In genomic region chr1:21074231-21074630, GRCm38 (mm10) we compare ENCODE assay signal across 8 mouse cellular contexts. TPM values are rescaled to one million over a fixed set of nuclear protein-coding genes. Genes with fewer than 3 reads are reported as not detected.
A peak's percentile ranks its signal among the peaks of the same experiment; 100 is the strongest.
DNase-seq lines count a peak whose midpoint lies in the region; ATAC-seq and TF ChIP-seq lines count a peak whose summit lies in the region.

No protein-coding gene starts in this region.

- H3K27me3 ChIP-seq in embryonic facial prominence, embryonic 14.5 days (replicated peaks; ENCODE audit: control insufficient read depth, insufficient read depth, low read length) = no peaks in the 10 kb centered on the region
- no peaks in the 10 kb centered on the region for H3K27me3 ChIP-seq in hindbrain, embryonic 12.5 days
- peaks cover 8% of the 10 kb centered on the region; the same call in 1 of the 2 replicates for H3K27me3 ChIP-seq in midbrain, embryonic 13.5 days
- H3K27me3 ChIP-seq in stomach, postnatal 0 days (ENCODE audit: control insufficient read depth, insufficient read depth, low read length) = no peaks in the 10 kb centered on the region

- TF ChIP-seq CTCF in stomach, postnatal 0 days (IDR thresholded peaks at IDR 0.05; ENCODE audit: low read depth) = no peak

- peaks cover 52% of the 10 kb centered on the region for H3K4me1 ChIP-seq in embryonic facial prominence, embryonic 14.5 days (ENCODE audit: control insufficient read depth, insufficient read depth, low read length)
- H3K4me1 ChIP-seq in hindbrain, embryonic 12.5 days = peaks cover 47% of the 10 kb centered on the region
- H3K4me1 ChIP-seq in midbrain, embryonic 13.5 days (replicated peaks) = peaks cover 41% of the 10 kb centered on the region
- H3K4me1 ChIP-seq in stomach, postnatal 0 days (replicated peaks; ENCODE audit: control insufficient read depth, insufficient read depth) = peaks cover 2% of the 10 kb centered on the region; the same call in 1 of the 2 replicates

- no peaks in the 10 kb centered on the region for H3K9me3 ChIP-seq in embryonic facial prominence, embryonic 14.5 days (ENCODE audit: control insufficient read depth, low read length)
- no peaks in the 10 kb centered on the region for H3K9me3 ChIP-seq in hindbrain, embryonic 12.5 days (replicated peaks)
- no peaks in the 10 kb centered on the region for H3K9me3 ChIP-seq in midbrain, embryonic 13.5 days
- no peaks in the 10 kb centered on the region for H3K9me3 ChIP-seq in stomach, postnatal 0 days (ENCODE audit: control insufficient read depth, low read length)

- 75% methylated on average over 5 of the region's 5 CpGs for WGBS in embryonic facial prominence, embryonic 14.5 days
- 37% methylated on average over 5 of the region's 5 CpGs for WGBS in hindbrain, embryonic 12.5 days
- 9% methylated on average over 5 of the region's 5 CpGs for WGBS in midbrain, embryonic 13.5 days
- WGBS in stomach, postnatal 0 days = 75% methylated on average over 5 of the region's 5 CpGs

- TF ChIP-seq EP300 in stomach, postnatal 0 days (optimal IDR thresholded peaks at IDR 0.05) = no peak

- intact Hi-C loops in left cerebral cortex, postnatal 14 days (cut with DNase I) = no loop called here
- intact Hi-C loops in left cerebral cortex, postnatal 36 days (cut with DNase I) = no loop called here

- ATAC-seq in embryonic facial prominence, embryonic 14.5 days (ENCODE audit: low read depth) = no peak
- peak; percentile 11; the same call in 1 of the 2 replicates for ATAC-seq in hindbrain, embryonic 12.5 days (ENCODE audit: low FRiP score)
- ATAC-seq in midbrain, embryonic 13.5 days = peak; percentile 44
- ATAC-seq in stomach, postnatal 0 days (ENCODE audit: low FRiP score, low TSS enrichment) = no peak

- H3K4me3 ChIP-seq in embryonic facial prominence, embryonic 14.5 days (ENCODE audit: low read depth, low read length) = no peak overlapping the region
- no peak overlapping the region for H3K4me3 ChIP-seq in hindbrain, embryonic 12.5 days
- no peak overlapping the region for H3K4me3 ChIP-seq in midbrain, embryonic 13.5 days (replicated peaks)
- no peak overlapping the region for H3K4me3 ChIP-seq in stomach, postnatal 0 days (ENCODE audit: low read depth, low read length)

- H3K4me2 ChIP-seq in embryonic facial prominence, embryonic 14.5 days (ENCODE audit: low read depth, low read length) = 0 out of 2 replicates have a peak overlapping the region, but pooled peaks have one; percentile 9
- H3K4me2 ChIP-seq in hindbrain, embryonic 12.5 days (replicated peaks) = peak overlapping the region; percentile 13; the same call in 1 of the 2 replicates
- peak overlapping the region; percentile 23 for H3K4me2 ChIP-seq in midbrain, embryonic 13.5 days (replicated peaks)
- no peak overlapping the region for H3K4me2 ChIP-seq in stomach, postnatal 0 days (replicated peaks; ENCODE audit: low read depth)

- peak; percentile 29 to 44 for DNase-seq in left cerebral cortex, postnatal 14 days (ENCODE audit: low spot score in 2 of 2)
- DNase-seq in left cerebral cortex, postnatal 36 days (ENCODE audit: low spot score in 2 of 2) = no peak
- peak; percentile 42 for DNase-seq in embryonic facial prominence, embryonic 14.5 days (ENCODE audit: low spot score)
- no peak for DNase-seq in spleen, postnatal 14 days (ENCODE audit: low spot score in 2 of 2)
- DNase-seq in stomach, postnatal 0 days (ENCODE audit: low spot score) = no peak
- DNase-seq in frontal cortex, postnatal 36 days (ENCODE audit: low spot score in 2 of 2) = no peak

- H3K9ac ChIP-seq in embryonic facial prominence, embryonic 14.5 days (ENCODE audit: low read depth, low read length) = no peak overlapping the region
- H3K9ac ChIP-seq in hindbrain, embryonic 12.5 days = no peak overlapping the region
- H3K9ac ChIP-seq in midbrain, embryonic 13.5 days (replicated peaks) = no peak overlapping the region
- H3K9ac ChIP-seq in stomach, postnatal 0 days (ENCODE audit: low read length) = no peak overlapping the region

- H3K27ac ChIP-seq in embryonic facial prominence, embryonic 14.5 days (replicated peaks; ENCODE audit: low read depth, low read length) = 0 out of 2 replicates have a peak overlapping the region, but pooled peaks have one; percentile 36
- peak overlapping the region; percentile 73 for H3K27ac ChIP-seq in hindbrain, embryonic 12.5 days
- peak overlapping the region; percentile 8; the same call in 1 of the 2 replicates for H3K27ac ChIP-seq in midbrain, embryonic 13.5 days
- no peak overlapping the region; the same call in 1 of the 2 replicates for H3K27ac ChIP-seq in stomach, postnatal 0 days (replicated peaks)

- H3K36me3 ChIP-seq in embryonic facial prominence, embryonic 14.5 days (ENCODE audit: control insufficient read depth, insufficient read depth, low read length) = 0 out of 2 replicates have a peak, but pooled peaks cover 3% of the 10 kb centered on the region
- H3K36me3 ChIP-seq in hindbrain, embryonic 12.5 days = no peaks in the 10 kb centered on the region
- no peaks in the 10 kb centered on the region for H3K36me3 ChIP-seq in midbrain, embryonic 13.5 days
- H3K36me3 ChIP-seq in stomach, postnatal 0 days (ENCODE audit: control insufficient read depth, insufficient read depth, low read length) = no peaks in the 10 kb centered on the region

RNA-seq across cellular contexts. Expression of gene Tram2, which starts 4.8 kb away (rescaled TPM):
- total RNA-seq in left cerebral cortex, postnatal 14 days (2021) = 1 to 10 TPM; 2.2 TPM
- 1 to 10 TPM in 1 of 2 experiments, under 1 TPM in 1; 0.81 to 1.3 TPM for total RNA-seq in left cerebral cortex, postnatal 36 days (2021)
- 12.8 and 14.4 TPM in 2 replicates for polyA plus RNA-seq in embryonic facial prominence, embryonic 14.5 days (2014; fragmentation: Nextera tagmentation; extraction: Ambion mirVana)
- polyA plus RNA-seq in hindbrain, embryonic 12.5 days (2016; fragmentation: Nextera tagmentation; extraction: Ambion mirVana) = 5.6 and 6.0 TPM in 2 replicates
- polyA plus RNA-seq in midbrain, embryonic 13.5 days (2015; fragmentation: Nextera tagmentation; extraction: Ambion mirVana) = 2.2 and 2.5 TPM in 2 replicates
- polyA plus RNA-seq in stomach, postnatal 0 days (2015; fragmentation: Nextera tagmentation; extraction: Ambion mirVana) = 2.6 and 3.6 TPM in 2 replicates

Comparison
In these comparisons a context has a peak if more than half of its experiments do, and no peak if none do; other contexts are left out.
1. DNase-seq: peak in left cerebral cortex, postnatal 14 days (2 of 2) and embryonic facial prominence, embryonic 14.5 days (single experiment); none in left cerebral cortex, postnatal 36 days (0 of 2), spleen, postnatal 14 days (0 of 2), stomach, postnatal 0 days (single experiment) and frontal cortex, postnatal 36 days (0 of 2).
2. ATAC-seq: peak in hindbrain, embryonic 12.5 days (single experiment) and midbrain, embryonic 13.5 days (single experiment); none in embryonic facial prominence, embryonic 14.5 days (single experiment) and stomach, postnatal 0 days (single experiment).